Mouse (Mus musculus): Measurements from ENCODE around the gene Mmd. TPM values are rescaled to one million over a fixed set of nuclear protein-coding genes. Genes with fewer than 3 reads are reported as not detected.

Gene Mmd
- polyA plus RNA-seq, 1 experiment from 2014 or later: 31.7 TPM

GRCm38 (mm10) chr11:90286550-90287154, 37.4 kb downstream of the Mmd start:
- WGBS: 84% methylated on average over 6 of the region's 6 CpGs
- no peaks in the 10 kb centered on the region for H3K9me3 ChIP-seq
- no peak overlapping the region for H3K9ac ChIP-seq
- H3K4me3 ChIP-seq: no peak overlapping the region
- no peak overlapping the region for H3K4me2 ChIP-seq
- H3K27ac ChIP-seq: no peak overlapping the region
- no peak for ATAC-seq (ENCODE audit: insufficient number of reproducible peaks, low FRiP score, low TSS enrichment, low read depth)
- H3K4me1 ChIP-seq: 0 out of 2 replicates have a peak, but pooled peaks cover 4% of the 10 kb centered on the region
- H3K27me3 ChIP-seq: no peaks in the 10 kb centered on the region
- no peaks in the 10 kb centered on the region for H3K36me3 ChIP-seq

DNA sequence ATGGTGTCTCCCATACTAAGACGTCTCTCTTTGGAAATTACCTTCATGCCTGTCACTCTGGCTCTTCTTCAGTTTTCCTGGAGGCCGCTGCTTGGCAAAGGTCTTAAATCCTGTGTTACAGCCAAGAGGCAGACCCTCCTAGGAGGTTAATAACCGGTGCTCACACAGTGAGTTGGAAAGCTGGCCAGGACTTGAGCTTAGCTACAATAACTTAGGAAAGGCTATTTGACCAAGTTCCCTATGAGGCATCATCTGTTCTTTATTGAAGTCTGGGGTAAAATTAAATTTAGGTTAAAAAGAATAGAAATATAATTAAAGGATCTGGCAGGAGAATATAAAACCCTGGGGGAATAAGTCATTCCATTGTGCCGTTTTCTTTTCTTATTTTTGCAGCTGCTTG, 41.9 kb downstream of the Mmd start:
- no peaks in the 10 kb centered on the region for H3K27me3 ChIP-seq
- ATAC-seq (ENCODE audit: insufficient number of reproducible peaks, low FRiP score, low TSS enrichment, low read depth): no peak
- H3K9me3 ChIP-seq: no peaks in the 10 kb centered on the region
- no peak overlapping the region for H3K4me2 ChIP-seq
- H3K4me1 ChIP-seq: 0 out of 2 replicates have a peak, but pooled peaks cover 4% of the 10 kb centered on the region
- H3K27ac ChIP-seq: no peak overlapping the region
- WGBS: 24% methylated on average over 4 of the region's 4 CpGs
- no peak overlapping the region for H3K4me3 ChIP-seq
- H3K36me3 ChIP-seq: no peaks in the 10 kb centered on the region
- no peak overlapping the region for H3K9ac ChIP-seq

- ATAC-seq (ENCODE audit: insufficient number of reproducible peaks, low FRiP score, low TSS enrichment, low read depth): no peak
- Histone ChIP-seq H3K27ac (no peak overlapping the region), H3K4me1 (0 out of 2 replicates have a peak, but pooled peaks cover 4% of the 10 kb centered on the region)
Measured at GRCm38 (mm10) chr11:90292766-90293165, 43.5 kb downstream of the Mmd start.

DNA sequence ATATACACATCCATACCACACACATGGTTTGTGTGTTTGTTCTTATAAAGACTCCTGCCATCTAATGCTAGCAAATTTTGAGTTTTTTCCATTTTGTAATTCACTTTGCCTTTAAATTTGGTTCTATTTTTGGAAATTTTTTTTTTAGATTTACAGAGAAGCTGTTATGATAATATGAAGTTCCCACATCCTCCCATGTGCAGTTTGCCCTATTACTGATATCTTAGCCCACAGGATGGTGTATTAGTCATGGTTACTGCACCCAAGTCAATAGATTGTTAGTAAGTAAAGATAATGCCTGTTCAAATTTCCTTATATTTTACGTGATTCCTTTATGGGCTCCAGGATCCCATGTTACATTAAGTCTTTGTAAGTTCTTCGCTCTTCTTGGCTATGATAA, 45.4 kb downstream of the Mmd start:
- H3K4me2 ChIP-seq: no peak overlapping the region
- no peak for ATAC-seq (ENCODE audit: insufficient number of reproducible peaks, low FRiP score, low TSS enrichment, low read depth)
- WGBS: 86% methylated on average over 2 of the region's 2 CpGs

More at GRCm38 (mm10) chr11:90292766-90293165, 43.5 kb downstream of the Mmd start:
- Histone ChIP-seq H3K9me3 (no peaks in the 10 kb centered on the region), H3K36me3 (no peaks in the 10 kb centered on the region), H3K27me3 (no peaks in the 10 kb centered on the region), H3K9ac (no peak overlapping the region), H3K4me3 (no peak overlapping the region), H3K4me2 (no peak overlapping the region)

GRCm38 (mm10) chr11:90306067-90306466, 56.8 kb downstream of the Mmd start:
- Histone ChIP-seq H3K9ac (no peak overlapping the region), H3K4me1 (no peaks in the 10 kb centered on the region), H3K36me3 (no peaks in the 10 kb centered on the region), H3K4me2 (no peak overlapping the region), H3K27ac (no peak overlapping the region), H3K27me3 (no peaks in the 10 kb centered on the region), H3K4me3 (no peak overlapping the region), H3K9me3 (no peaks in the 10 kb centered on the region)
- 84% methylated on average over 5 of the region's 5 CpGs for WGBS
- ATAC-seq (ENCODE audit: insufficient number of reproducible peaks, low FRiP score, low TSS enrichment, low read depth): no peak

More for the DNA sequence above, 45.4 kb downstream of the Mmd start:
- H3K27ac ChIP-seq: no peak overlapping the region
- H3K36me3 ChIP-seq: no peaks in the 10 kb centered on the region
- no peak overlapping the region for H3K4me3 ChIP-seq
- no peaks in the 10 kb centered on the region for H3K9me3 ChIP-seq
- no peaks in the 10 kb centered on the region for H3K27me3 ChIP-seq
- H3K4me1 ChIP-seq: 0 out of 2 replicates have a peak, but pooled peaks cover 4% of the 10 kb centered on the region
- H3K9ac ChIP-seq: no peak overlapping the region

DNA sequence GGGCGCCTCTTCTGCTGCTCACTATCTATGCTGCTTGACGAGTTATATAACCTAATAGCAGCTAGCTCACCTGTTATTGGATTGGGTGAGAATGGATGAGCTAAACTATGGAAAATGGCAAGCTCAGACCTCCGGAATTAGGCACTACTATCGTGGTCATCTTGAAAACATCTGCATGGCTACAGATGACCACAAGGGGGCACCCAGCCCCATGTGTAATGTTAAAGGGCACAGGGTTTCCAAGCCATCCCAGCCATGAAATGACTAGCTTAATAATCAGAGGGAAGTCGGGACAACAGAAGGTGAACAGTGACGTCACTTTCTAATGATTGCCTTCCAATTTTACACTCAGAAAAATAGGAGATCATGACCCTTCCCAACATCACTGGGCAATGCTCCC, 57.7 kb downstream of the Mmd start:
- WGBS: 55% methylated on average over 6 of the region's 6 CpGs
- Histone ChIP-seq H3K9me3 (no peaks in the 10 kb centered on the region), H3K27ac (no peak overlapping the region), H3K4me2 (no peak overlapping the region), H3K4me1 (no peaks in the 10 kb centered on the region), H3K27me3 (no peaks in the 10 kb centered on the region), H3K4me3 (no peak overlapping the region), H3K36me3 (no peaks in the 10 kb centered on the region), H3K9ac (no peak overlapping the region)
- ATAC-seq (ENCODE audit: insufficient number of reproducible peaks, low FRiP score, low TSS enrichment, low read depth): no peak

DNA sequence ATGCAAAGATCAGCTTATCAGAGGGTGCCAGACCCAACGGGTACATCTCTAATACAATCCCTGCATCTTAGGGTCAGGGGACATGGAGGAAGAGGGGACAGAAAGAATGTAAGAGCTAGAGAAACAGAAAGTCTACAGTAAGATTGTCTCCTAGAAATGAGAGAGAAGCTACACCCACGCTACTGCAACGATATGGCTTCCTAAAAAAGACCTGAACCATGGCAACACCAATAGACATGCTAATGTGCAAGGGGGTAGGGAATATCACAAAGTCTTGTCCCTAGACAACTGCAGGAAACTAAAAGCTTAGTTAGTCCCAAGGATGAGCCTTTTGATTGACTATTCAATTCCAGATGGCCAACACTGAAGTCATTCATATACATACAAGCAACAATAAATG, 65.3 kb downstream of the Mmd start:
- H3K9ac ChIP-seq: no peak overlapping the region
- H3K36me3 ChIP-seq: no peaks in the 10 kb centered on the region

DNA sequence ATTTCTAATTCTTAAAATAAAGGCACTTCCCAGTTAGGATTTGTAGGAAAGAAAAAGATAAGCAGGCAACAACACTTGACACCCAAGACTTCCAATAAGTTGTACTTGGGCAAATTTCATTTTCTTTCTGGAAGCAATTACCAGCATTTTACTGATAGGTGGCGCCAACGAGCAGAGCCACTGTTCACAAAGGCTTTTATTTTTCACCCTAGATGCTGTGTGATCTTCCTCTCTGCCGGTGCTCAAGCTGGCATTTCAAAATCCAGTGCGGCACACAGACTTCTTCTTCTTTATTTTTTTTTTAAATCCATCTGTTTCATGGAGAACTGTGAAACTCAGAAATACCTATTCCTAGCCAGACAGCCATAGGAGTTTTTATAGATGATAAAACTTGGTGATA, 68.2 kb downstream of the Mmd start:
- H3K4me2 ChIP-seq: no peak overlapping the region
- H3K9me3 ChIP-seq: no peaks in the 10 kb centered on the region
- no peaks in the 10 kb centered on the region for H3K36me3 ChIP-seq
- H3K4me3 ChIP-seq: no peak overlapping the region
- H3K27ac ChIP-seq: no peak overlapping the region
- H3K27me3 ChIP-seq: no peaks in the 10 kb centered on the region
- H3K9ac ChIP-seq: no peak overlapping the region
- H3K4me1 ChIP-seq: no peaks in the 10 kb centered on the region
- 18% methylated on average over 4 of the region's 4 CpGs for WGBS
- no peak for ATAC-seq (ENCODE audit: insufficient number of reproducible peaks, low FRiP score, low TSS enrichment, low read depth)

More for the DNA sequence above, 65.3 kb downstream of the Mmd start:
- Histone ChIP-seq H3K9me3 (no peaks in the 10 kb centered on the region), H3K4me2 (no peak overlapping the region), H3K4me1 (no peaks in the 10 kb centered on the region), H3K27me3 (no peaks in the 10 kb centered on the region), H3K4me3 (no peak overlapping the region), H3K27ac (no peak overlapping the region)
- no peak for ATAC-seq (ENCODE audit: insufficient number of reproducible peaks, low FRiP score, low TSS enrichment, low read depth)
- WGBS: 85% methylated on average over 3 of the region's 3 CpGs

GRCm38 (mm10) chr11:90320922-90321321, 71.7 kb downstream of the Mmd start:
- no peak overlapping the region for H3K4me2 ChIP-seq
- H3K27me3 ChIP-seq: no peaks in the 10 kb centered on the region
- WGBS: 56% methylated on average over 7 of the region's 7 CpGs
- H3K27ac ChIP-seq: no peak overlapping the region
- no peak for ATAC-seq (ENCODE audit: insufficient number of reproducible peaks, low FRiP score, low TSS enrichment, low read depth)
- H3K36me3 ChIP-seq: no peaks in the 10 kb centered on the region
- no peak overlapping the region for H3K9ac ChIP-seq
- no peaks in the 10 kb centered on the region for H3K4me1 ChIP-seq
- H3K4me3 ChIP-seq: no peak overlapping the region
- H3K9me3 ChIP-seq: no peaks in the 10 kb centered on the region

- no peaks in the 10 kb centered on the region for H3K36me3 ChIP-seq
- no peak overlapping the region for H3K4me2 ChIP-seq
- no peak overlapping the region for H3K4me3 ChIP-seq
- no peaks in the 10 kb centered on the region for H3K27me3 ChIP-seq
- H3K27ac ChIP-seq: no peak overlapping the region
- ATAC-seq (ENCODE audit: insufficient number of reproducible peaks, low FRiP score, low TSS enrichment, low read depth): no peak
- no peaks in the 10 kb centered on the region for H3K4me1 ChIP-seq
- H3K9me3 ChIP-seq: no peaks in the 10 kb centered on the region
- 56% methylated on average over 3 of the region's 3 CpGs for WGBS
- H3K9ac ChIP-seq: no peak overlapping the region
Measured at GRCm38 (mm10) chr11:90324597-90324996, 75.3 kb downstream of the Mmd start.

DNA sequence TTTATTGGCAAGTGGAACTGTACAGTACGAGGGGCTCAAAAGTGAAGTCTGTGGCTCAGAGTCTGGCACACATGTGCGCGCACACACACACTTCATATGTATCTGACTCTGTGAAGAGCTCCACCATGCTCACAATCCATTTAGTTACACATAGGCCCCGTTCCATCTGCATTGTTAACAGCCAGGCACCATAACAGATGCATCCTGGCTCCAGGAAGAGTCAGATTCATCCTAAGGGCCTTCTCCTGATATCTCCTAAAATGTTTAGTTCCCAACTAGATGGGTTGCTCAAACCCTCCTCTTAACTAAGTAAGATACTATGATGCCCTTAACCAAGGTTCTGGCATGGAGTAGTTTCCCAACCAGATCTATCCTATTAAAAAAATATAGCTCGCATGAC, 76.9 kb downstream of the Mmd start:
- no peak overlapping the region for H3K4me3 ChIP-seq
- 72% methylated on average over 5 of the region's 5 CpGs for WGBS
- no peak overlapping the region for H3K9ac ChIP-seq
- H3K4me2 ChIP-seq: no peak overlapping the region
- H3K36me3 ChIP-seq: no peaks in the 10 kb centered on the region
- no peaks in the 10 kb centered on the region for H3K9me3 ChIP-seq
- no peaks in the 10 kb centered on the region for H3K27me3 ChIP-seq
- no peak for ATAC-seq (ENCODE audit: insufficient number of reproducible peaks, low FRiP score, low TSS enrichment, low read depth)
- no peak overlapping the region for H3K27ac ChIP-seq
- no peaks in the 10 kb centered on the region for H3K4me1 ChIP-seq

GRCm38 (mm10) chr11:90326836-90327235, 77.6 kb downstream of the Mmd start:
- no peak overlapping the region for H3K4me2 ChIP-seq
- no peaks in the 10 kb centered on the region for H3K27me3 ChIP-seq
- no peaks in the 10 kb centered on the region for H3K4me1 ChIP-seq
- H3K9me3 ChIP-seq: no peaks in the 10 kb centered on the region
- H3K4me3 ChIP-seq: no peak overlapping the region
- H3K27ac ChIP-seq: peak overlapping the region; percentile 50; the same call in 1 of the 2 replicates
- no peaks in the 10 kb centered on the region for H3K36me3 ChIP-seq
- 55% methylated on average over 1 of the region's 1 CpGs for WGBS
- no peak for ATAC-seq (ENCODE audit: insufficient number of reproducible peaks, low FRiP score, low TSS enrichment, low read depth)
- no peak overlapping the region for H3K9ac ChIP-seq
